Mouse (Mus musculus) erythroid progenitor cell, adult 5-6 weeks (primary cell): ENCODE results near the gene Prox1. TPM values are rescaled to one million over a fixed set of nuclear protein-coding genes. Genes with fewer than 3 reads are reported as not detected.

Experiments
- ATAC-seq: replicated peaks from 2 replicates; pipeline ENCODE4 v1.8.0; 2016; ENCODE audit warnings: moderate number of reproducible peaks, mild to moderate bottlenecking, moderate TSS enrichment, inconsistent platforms; ENCODE audit not compliant: poor library complexity, low FRiP score, severe bottlenecking
- total RNA-seq, 2 experiments: library from RNA; stranded (forward) in 1 of 2; stranded (reverse) in 1 of 2; fragments of 150-400 nt in 1 of 2; fragments of 186-747, 209-891 nt in 1 of 2; gene quantifications; 2 replicates each; pipeline versions ENCODE4 v1.2.3 to v1.2.4; 2015 to 2017; ENCODE audit warnings: low replicate concordance in 2 of 2

Gene Prox1
- total RNA-seq, 2 experiments from 2014 or later: not detected

GRCm38 (mm10) chr1:190152603-190153002 is 17.9 kb downstream of the Prox1 start:
- no peak for ATAC-seq

- no peak for ATAC-seq
These were observed 21.2 kb downstream of the Prox1 start for GRCm38 (mm10) chr1:190149233-190149741.

GRCm38 (mm10) chr1:190148661-190149232 is 21.8 kb downstream of the Prox1 start:
- no peak for ATAC-seq

- no peak for ATAC-seq
These were observed 22.7 kb downstream of the Prox1 start for GRCm38 (mm10) chr1:190147816-190148215.

GRCm38 (mm10) chr1:190144416-190144815 is 26.1 kb downstream of the Prox1 start:
- ATAC-seq: no peak

- no peak for ATAC-seq
These were observed 26.9 kb downstream of the Prox1 start for GRCm38 (mm10) chr1:190143593-190143992.

- ATAC-seq: no peak
These were observed 27.9 kb downstream of the Prox1 start for GRCm38 (mm10) chr1:190142584-190142983.

GRCm38 (mm10) chr1:190140519-190140918 is 30.0 kb downstream of the Prox1 start:
- ATAC-seq: no peak

- no peak for ATAC-seq
These were observed 30.7 kb downstream of the Prox1 start for GRCm38 (mm10) chr1:190139711-190140405.

- ATAC-seq: no peak
These were observed 32.6 kb downstream of the Prox1 start for GRCm38 (mm10) chr1:190137943-190138342.

GRCm38 (mm10) chr1:190132897-190133296 is 37.6 kb downstream of the Prox1 start:
- ATAC-seq: no peak

GRCm38 (mm10) chr1:190130888-190131287 is 39.6 kb downstream of the Prox1 start:
- ATAC-seq: no peak

GRCm38 (mm10) chr1:190129553-190129952 is 41.0 kb downstream of the Prox1 start:
- no peak for ATAC-seq

GRCm38 (mm10) chr1:190128674-190129322 is 41.7 kb downstream of the Prox1 start:
- no peak for ATAC-seq

GRCm38 (mm10) chr1:190127878-190128277 is 42.6 kb downstream of the Prox1 start:
- ATAC-seq: no peak

GRCm38 (mm10) chr1:190127163-190127795 is 43.2 kb downstream of the Prox1 start:
- no peak for ATAC-seq

GRCm38 (mm10) chr1:190124961-190125739 is 45.4 kb downstream of the Prox1 start:
- ATAC-seq: no peak; the same call in 1 of the 2 replicates

GRCm38 (mm10) chr1:190123404-190123803 is 47.1 kb downstream of the Prox1 start:
- ATAC-seq: no peak

GRCm38 (mm10) chr1:190115985-190116384 is 54.5 kb downstream of the Prox1 start:
- ATAC-seq: no peak

- no peak for ATAC-seq
These were observed 58.8 kb downstream of the Prox1 start for GRCm38 (mm10) chr1:190111741-190112140.
